In genomic region chr11:63175302-63175701, GRCm38 (mm10) we compare ENCODE assay signal across 10 mouse cellular contexts. TPM values are rescaled to one million over a fixed set of nuclear protein-coding genes. Genes with fewer than 3 reads are reported as not detected.
DNase-seq lines count a peak whose midpoint lies in the region; ATAC-seq and TF ChIP-seq lines count a peak whose summit lies in the region.
"Had no signal": no experiment of that assay in that cellular context is flagged by ENCODE, and none has a peak within 500 bp of the region (broad histone marks: within the 10 kb centered on the region; RNA-seq: fewer than 3 reads in every experiment).

No protein-coding gene starts in this region.

- no peak for TF ChIP-seq EP300 in liver, postnatal 0 days (IDR thresholded peaks at IDR 0.05; ENCODE audit: low read depth)

- WGBS in kidney, embryonic 14.5 days = 45% methylated on average over 3 of the region's 3 CpGs
- WGBS in liver, postnatal 0 days (ENCODE audit: insufficient replicate concordance) = 44% methylated on average over 3 of the region's 3 CpGs

- peak; percentile 26 for TF ChIP-seq CTCF in E14TG2a.4 (conservative IDR thresholded peaks at IDR 0.05; ENCODE audit: low read length)
- TF ChIP-seq CTCF in liver, postnatal 0 days (IDR thresholded peaks at IDR 0.05; ENCODE audit: low read depth) = peak; percentile 50

- no peaks in the 10 kb centered on the region for H3K4me1 ChIP-seq in kidney, embryonic 14.5 days (ENCODE audit: control insufficient read depth, insufficient read depth, low read length)
- H3K4me1 ChIP-seq in E14TG2a.4 (replicated peaks; ENCODE audit: low read depth, low read length) = peaks cover 9% of the 10 kb centered on the region
- H3K4me1 ChIP-seq in liver, postnatal 0 days (ENCODE audit: insufficient read depth) = no peaks in the 10 kb centered on the region
- H3K4me1 ChIP-seq: hindbrain, embryonic 15.5 days had no signal

- H3K27ac ChIP-seq in kidney, embryonic 14.5 days (ENCODE audit: low read depth, low read length) = no peak overlapping the region
- H3K27ac ChIP-seq in liver, postnatal 0 days (ENCODE audit: low read depth) = no peak overlapping the region
- H3K27ac ChIP-seq: embryonic facial prominence, embryonic 12.5 days; hindbrain, embryonic 15.5 days had no signal

- ATAC-seq in kidney, embryonic 14.5 days (ENCODE audit: low FRiP score, low TSS enrichment) = no peak
- no peak for ATAC-seq in liver, postnatal 0 days
- ATAC-seq: midbrain, embryonic 16.5 days had no signal

- H3K27me3 ChIP-seq in kidney, embryonic 14.5 days (ENCODE audit: control insufficient read depth, insufficient read depth, low read length) = no peaks in the 10 kb centered on the region
- H3K27me3 ChIP-seq in E14TG2a.4 (ENCODE audit: insufficient read depth, low read length) = 0 out of 2 replicates have a peak, but pooled peaks cover 3% of the 10 kb centered on the region
- no peaks in the 10 kb centered on the region for H3K27me3 ChIP-seq in liver, postnatal 0 days (ENCODE audit: insufficient read depth, low read length)
- H3K27me3 ChIP-seq: embryonic facial prominence, embryonic 12.5 days had no signal

- H3K9ac ChIP-seq in kidney, embryonic 14.5 days (ENCODE audit: low read depth, low read length) = no peak overlapping the region
- no peak overlapping the region for H3K9ac ChIP-seq in liver, postnatal 0 days (replicated peaks)
- H3K9ac ChIP-seq: embryonic facial prominence, embryonic 12.5 days; hindbrain, embryonic 15.5 days had no signal

- no peak overlapping the region for H3K4me3 ChIP-seq in kidney, embryonic 14.5 days (ENCODE audit: low read length)
- H3K4me3 ChIP-seq in E14TG2a.4 (replicated peaks; ENCODE audit: low read length) = no peak overlapping the region
- no peak overlapping the region for H3K4me3 ChIP-seq in liver, postnatal 0 days (ENCODE audit: low read depth, low read length)
- H3K4me3 ChIP-seq: embryonic facial prominence, embryonic 12.5 days; hindbrain, embryonic 15.5 days had no signal

- H3K36me3 ChIP-seq in kidney, embryonic 14.5 days (ENCODE audit: control insufficient read depth, insufficient read depth, low read length) = no peaks in the 10 kb centered on the region
- H3K36me3 ChIP-seq in E14TG2a.4 (ENCODE audit: insufficient read depth, low read length) = no peaks in the 10 kb centered on the region
- no peaks in the 10 kb centered on the region for H3K36me3 ChIP-seq in liver, postnatal 0 days (replicated peaks; ENCODE audit: insufficient read depth, low read length)
- H3K36me3 ChIP-seq: embryonic facial prominence, embryonic 12.5 days; hindbrain, embryonic 15.5 days had no signal

- DNase-seq in kidney, postnatal 4 days = peak; percentile 40 to 54
- DNase-seq in R1 (ENCODE audit: low read depth, low spot score) = peak; percentile 42
- no peak for DNase-seq in liver, postnatal 0 days
- no peak for DNase-seq in urinary bladder, postnatal 4 days (ENCODE audit: low spot score in 2 of 2)
- DNase-seq in adrenal gland, postnatal 25 days = no peak

- no peaks in the 10 kb centered on the region for H3K9me3 ChIP-seq in kidney, embryonic 14.5 days (ENCODE audit: control insufficient read depth, low read length)
- H3K9me3 ChIP-seq in E14TG2a.4 (ENCODE audit: low read length) = no peaks in the 10 kb centered on the region
- no peaks in the 10 kb centered on the region for H3K9me3 ChIP-seq in liver, postnatal 0 days (ENCODE audit: low read length)
- H3K9me3 ChIP-seq: embryonic facial prominence, embryonic 12.5 days; hindbrain, embryonic 15.5 days had no signal

- H3K4me2 ChIP-seq in kidney, embryonic 14.5 days (replicated peaks; ENCODE audit: low read depth, low read length) = no peak overlapping the region
- H3K4me2 ChIP-seq in liver, postnatal 0 days (ENCODE audit: low read depth, low read length) = no peak overlapping the region
- H3K4me2 ChIP-seq: embryonic facial prominence, embryonic 12.5 days; hindbrain, embryonic 15.5 days had no signal

RNA-seq across cellular contexts. Expression of gene Pmp22, which starts 46.5 kb away (rescaled TPM):
- polyA plus RNA-seq in kidney, embryonic 14.5 days (2014; fragmentation: Nextera tagmentation; extraction: Ambion mirVana) = 59.6 and 68.1 TPM in 2 replicates
- 12.1 and 12.9 TPM in 2 replicates for polyA plus RNA-seq in liver, postnatal 0 days (2015; fragmentation: Nextera tagmentation; extraction: Ambion mirVana)
- total RNA-seq in adrenal gland, postnatal 25 days (2021) = 161 and 162 TPM in 2 replicates

Comparison
In these comparisons a context has a peak if more than half of its experiments do, and no peak if none do; other contexts are left out.
1. DNase-seq: peak in kidney, postnatal 4 days (2 of 2) and R1 (single experiment); none in liver, postnatal 0 days (single experiment), urinary bladder, postnatal 4 days (0 of 2) and adrenal gland, postnatal 25 days (single experiment).